ENCODE assay signal across 8 mouse cellular contexts in genomic region chr16:10786782-10787547, GRCm38 (mm10). TPM values are rescaled to one million over a fixed set of nuclear protein-coding genes. Genes with fewer than 3 reads are reported as not detected.
A peak's percentile ranks its signal among the peaks of the same experiment; 100 is the strongest.
DNase-seq lines count a peak whose midpoint lies in the region; ATAC-seq and TF ChIP-seq lines count a peak whose summit lies in the region.

No protein-coding gene starts in this region.

- H3K4me2 ChIP-seq in intestine, embryonic 14.5 days (ENCODE audit: low read length): peak overlapping the region; percentile 99; the same call in 1 of the 2 replicates
- H3K4me2 ChIP-seq in stomach, embryonic 16.5 days (ENCODE audit: low read depth, low read length): peak overlapping the region; percentile 91; the same call in 1 of the 2 replicates

- peak; percentile 29 to 60 for DNase-seq in gastrocnemius, adult 8-10 months (ENCODE audit: low spot score in 2 of 2)
- DNase-seq in gastrocnemius, postnatal 36 days: no peak
- no peak for DNase-seq in testis, postnatal 10 days (ENCODE audit: low spot score)
- DNase-seq in intestine, embryonic 14.5 days (ENCODE audit: low spot score): no peak
- DNase-seq in spleen, adult 12 weeks (ENCODE audit: low spot score): no peak
- DNase-seq in right cerebral cortex, postnatal 14 days: no peak

- no peaks in the 10 kb centered on the region for H3K27me3 ChIP-seq in testis, adult 2 months (ENCODE audit: control insufficient read depth, insufficient read depth, low read length)
- H3K27me3 ChIP-seq in intestine, embryonic 14.5 days (replicated peaks; ENCODE audit: control insufficient read depth, insufficient read depth, low read length): no peaks in the 10 kb centered on the region
- H3K27me3 ChIP-seq in stomach, embryonic 16.5 days (ENCODE audit: control insufficient read depth, insufficient read depth, low read length): no peaks in the 10 kb centered on the region

- WGBS in intestine, embryonic 14.5 days: 55% methylated on average over 4 of the region's 4 CpGs
- WGBS in stomach, embryonic 16.5 days: 52% methylated on average over 4 of the region's 4 CpGs

- H3K36me3 ChIP-seq in testis, adult 2 months (ENCODE audit: control insufficient read depth, insufficient read depth, low read length): no peaks in the 10 kb centered on the region
- no peaks in the 10 kb centered on the region for H3K36me3 ChIP-seq in intestine, embryonic 14.5 days (ENCODE audit: control insufficient read depth, insufficient read depth, low read length)
- no peaks in the 10 kb centered on the region for H3K36me3 ChIP-seq in stomach, embryonic 16.5 days (ENCODE audit: control insufficient read depth, insufficient read depth, low read length)

- no peaks in the 10 kb centered on the region for H3K9me3 ChIP-seq in intestine, embryonic 14.5 days (ENCODE audit: control insufficient read depth, low read length)
- no peaks in the 10 kb centered on the region for H3K9me3 ChIP-seq in stomach, embryonic 16.5 days (replicated peaks; ENCODE audit: control insufficient read depth, low read length)

- peak; percentile 16; the same call in 1 of the 2 replicates for TF ChIP-seq CTCF in testis, adult 2 months (IDR thresholded peaks at IDR 0.05; ENCODE audit: control insufficient read depth, insufficient read depth, insufficient replicate concordance, low read depth, low read length)

- intact Hi-C loops in gastrocnemius, postnatal 36 days (cut with DNase I): loop anchor here (2.0 to 5.0 kb wide), 2 partner anchors 45 to 60 kb away; no protein-coding TSS in a partner anchor

- no peak overlapping the region for H3K9ac ChIP-seq in intestine, embryonic 14.5 days (ENCODE audit: low read length)
- peak overlapping the region; percentile 91; the same call in 1 of the 2 replicates for H3K9ac ChIP-seq in stomach, embryonic 16.5 days (ENCODE audit: low read length)

- H3K4me1 ChIP-seq in testis, adult 2 months (ENCODE audit: control insufficient read depth, insufficient read depth, low read length): peaks cover 12% of the 10 kb centered on the region
- H3K4me1 ChIP-seq in intestine, embryonic 14.5 days (replicated peaks; ENCODE audit: control insufficient read depth, insufficient read depth, low read length): peaks cover 22% of the 10 kb centered on the region
- H3K4me1 ChIP-seq in stomach, embryonic 16.5 days (ENCODE audit: control insufficient read depth, insufficient read depth, low read length): peaks cover 32% of the 10 kb centered on the region

- peak overlapping the region; percentile 97 for H3K4me3 ChIP-seq in testis, adult 2 months (ENCODE audit: control insufficient read depth, low read depth, low read length)
- no peak overlapping the region for H3K4me3 ChIP-seq in intestine, embryonic 14.5 days (ENCODE audit: low read depth, low read length)
- no peak overlapping the region for H3K4me3 ChIP-seq in stomach, embryonic 16.5 days (replicated peaks; ENCODE audit: low read length)

- no peak for ATAC-seq in intestine, embryonic 14.5 days (replicated peaks; ENCODE audit: low FRiP score, low TSS enrichment, low read depth)
- no peak for ATAC-seq in stomach, embryonic 16.5 days (ENCODE audit: insufficient read depth, low FRiP score)

- TF ChIP-seq POLR2A in testis, adult 2 months (IDR thresholded peaks at IDR 0.05; ENCODE audit: control insufficient read depth, low read depth, low read length): peak; percentile 83

- H3K27ac ChIP-seq in testis, adult 2 months (ENCODE audit: control insufficient read depth, insufficient read depth, low read depth, low read length): peak overlapping the region; percentile 67
- H3K27ac ChIP-seq in intestine, embryonic 14.5 days (ENCODE audit: low read depth): no peak overlapping the region
- H3K27ac ChIP-seq in stomach, embryonic 16.5 days (ENCODE audit: low read length): peak overlapping the region; percentile 99

RNA-seq across cellular contexts. Expression of gene Tnp2, which starts 1.5 kb away (rescaled TPM):
- total RNA-seq in gastrocnemius, adult 8-10 months (2022): not detected
- total RNA-seq in gastrocnemius, postnatal 36 days (2021): under 1 TPM in 1 of 2 experiments, not detected in 1; 0.52 TPM
- 28,810 and 28,975 TPM in 2 replicates for polyA plus RNA-seq in testis, adult 2 months (2012; rRNA removed)
- polyA plus RNA-seq in intestine, embryonic 14.5 days (2014; fragmentation: Nextera tagmentation; extraction: Ambion mirVana): not detected in 2 replicates
- polyA plus RNA-seq in stomach, embryonic 16.5 days (2015; fragmentation: Nextera tagmentation; extraction: Ambion mirVana): not detected in 2 replicates

RNA-seq across cellular contexts. Expression of gene Socs1, which starts 1.6 kb away (rescaled TPM):
- under 1 TPM in 3 of 4 experiments, not detected in 1; 0.31 to 0.49 (median 0.35) TPM for total RNA-seq in gastrocnemius, adult 8-10 months (2022)
- under 1 TPM; 0.51 to 0.52 TPM for total RNA-seq in gastrocnemius, postnatal 36 days (2021)
- 4.0 and 5.2 TPM in 2 replicates for polyA plus RNA-seq in testis, adult 2 months (2012; rRNA removed)
- polyA plus RNA-seq in intestine, embryonic 14.5 days (2014; fragmentation: Nextera tagmentation; extraction: Ambion mirVana): 5.6 and 6.1 TPM in 2 replicates
- 6.2 and 7.3 TPM in 2 replicates for polyA plus RNA-seq in stomach, embryonic 16.5 days (2015; fragmentation: Nextera tagmentation; extraction: Ambion mirVana)

RNA-seq across cellular contexts. Expression of gene Prm3, which starts 3.7 kb away (rescaled TPM):
- total RNA-seq in gastrocnemius, adult 8-10 months (2022): not detected
- total RNA-seq in gastrocnemius, postnatal 36 days (2021): not detected
- 521 and 620 TPM in 2 replicates for polyA plus RNA-seq in testis, adult 2 months (2012; rRNA removed)
- polyA plus RNA-seq in intestine, embryonic 14.5 days (2014; fragmentation: Nextera tagmentation; extraction: Ambion mirVana): not detected in 2 replicates
- polyA plus RNA-seq in stomach, embryonic 16.5 days (2015; fragmentation: Nextera tagmentation; extraction: Ambion mirVana): not detected in 2 replicates

RNA-seq across cellular contexts. Expression of gene Prm2, which starts 9.0 kb away (rescaled TPM):
- total RNA-seq in gastrocnemius, adult 8-10 months (2022): not detected
- total RNA-seq in gastrocnemius, postnatal 36 days (2021): not detected
- polyA plus RNA-seq in testis, adult 2 months (2012; rRNA removed): 18,395 and 18,587 TPM in 2 replicates
- not detected in 2 replicates for polyA plus RNA-seq in intestine, embryonic 14.5 days (2014; fragmentation: Nextera tagmentation; extraction: Ambion mirVana)
- not detected in 2 replicates for polyA plus RNA-seq in stomach, embryonic 16.5 days (2015; fragmentation: Nextera tagmentation; extraction: Ambion mirVana)

RNA-seq across cellular contexts. Expression of gene Prm1, which starts 18.7 kb away (rescaled TPM):
- not detected for total RNA-seq in gastrocnemius, adult 8-10 months (2022)
- total RNA-seq in gastrocnemius, postnatal 36 days (2021): not detected
- 15,156 and 19,194 TPM in 2 replicates for polyA plus RNA-seq in testis, adult 2 months (2012; rRNA removed)
- not detected in 2 replicates for polyA plus RNA-seq in intestine, embryonic 14.5 days (2014; fragmentation: Nextera tagmentation; extraction: Ambion mirVana)
- polyA plus RNA-seq in stomach, embryonic 16.5 days (2015; fragmentation: Nextera tagmentation; extraction: Ambion mirVana): not detected in 2 replicates

Comparison
In these comparisons a context has a peak if more than half of its experiments do, and no peak if none do; other contexts are left out.
1. DNase-seq: peak in gastrocnemius, adult 8-10 months (2 of 2); none in gastrocnemius, postnatal 36 days (0 of 2), testis, postnatal 10 days (single experiment), intestine, embryonic 14.5 days (single experiment), spleen, adult 12 weeks (single experiment) and right cerebral cortex, postnatal 14 days (single experiment).
2. RNA of gene Tnp2, which starts 1.5 kb away (polyA plus RNA-seq): 28,810 to 28,975 TPM in testis, adult 2 months; not detected in intestine, embryonic 14.5 days and not detected in stomach, embryonic 16.5 days; every median in the first group is over 1,000 times any median in the second.
3. RNA of gene Prm3, which starts 3.7 kb away (polyA plus RNA-seq): 521 to 620 TPM in testis, adult 2 months; not detected in intestine, embryonic 14.5 days and not detected in stomach, embryonic 16.5 days; every median in the first group is over 100 times any median in the second.